Comparison of ENCODE assay signal across 9 mouse cellular contexts in genomic region chr6:54332203-54332602, GRCm38 (mm10). TPM values are rescaled to one million over a fixed set of nuclear protein-coding genes. Genes with fewer than 3 reads are reported as not detected.
A peak's percentile ranks its signal among the peaks of the same experiment; 100 is the strongest.
DNase-seq lines count a peak whose midpoint lies in the region; ATAC-seq and TF ChIP-seq lines count a peak whose summit lies in the region.
"Had no signal": no experiment of that assay in that cellular context is flagged by ENCODE, and none has a peak within 500 bp of the region (broad histone marks: within the 10 kb centered on the region; RNA-seq: fewer than 3 reads in every experiment).

No protein-coding gene starts in this region.

- no peak for TF ChIP-seq EP300 in stomach, postnatal 0 days (optimal IDR thresholded peaks at IDR 0.05)

- H3K9me3 ChIP-seq in midbrain, embryonic 10.5 days (replicated peaks): no peaks in the 10 kb centered on the region
- H3K9me3 ChIP-seq in midbrain, postnatal 0 days (ENCODE audit: low read length): no peaks in the 10 kb centered on the region
- no peaks in the 10 kb centered on the region for H3K9me3 ChIP-seq in intestine, embryonic 14.5 days (ENCODE audit: control insufficient read depth, low read length)
- no peaks in the 10 kb centered on the region for H3K9me3 ChIP-seq in stomach, postnatal 0 days (ENCODE audit: control insufficient read depth, low read length)

- no peak for TF ChIP-seq CTCF in midbrain, postnatal 0 days (IDR thresholded peaks at IDR 0.05)
- TF ChIP-seq CTCF in stomach, postnatal 0 days (IDR thresholded peaks at IDR 0.05; ENCODE audit: low read depth): no peak

- ATAC-seq in midbrain, postnatal 0 days (ENCODE audit: low FRiP score): no peak
- peak; percentile 47; the same call in 1 of the 2 replicates for ATAC-seq in intestine, embryonic 14.5 days (replicated peaks; ENCODE audit: low FRiP score, low TSS enrichment, low read depth)
- no peak for ATAC-seq in stomach, postnatal 0 days (ENCODE audit: low FRiP score, low TSS enrichment)
- no peak for ATAC-seq in frontal cortex, adult (ENCODE audit: low TSS enrichment)

- H3K4me3 ChIP-seq in midbrain, embryonic 10.5 days: no peak overlapping the region
- no peak overlapping the region for H3K4me3 ChIP-seq in midbrain, postnatal 0 days (ENCODE audit: low read depth, low read length)
- no peak overlapping the region for H3K4me3 ChIP-seq in intestine, embryonic 14.5 days (ENCODE audit: low read depth, low read length)
- H3K4me3 ChIP-seq in stomach, postnatal 0 days (ENCODE audit: low read depth, low read length): no peak overlapping the region

- peaks cover 74% of the 10 kb centered on the region for H3K27me3 ChIP-seq in midbrain, embryonic 10.5 days (ENCODE audit: low read depth, poor library complexity, severe bottlenecking)
- peaks cover 25% of the 10 kb centered on the region for H3K27me3 ChIP-seq in midbrain, postnatal 0 days (ENCODE audit: insufficient read depth, low read length)
- peaks cover 3% of the 10 kb centered on the region; the same call in 1 of the 2 replicates for H3K27me3 ChIP-seq in intestine, embryonic 14.5 days (replicated peaks; ENCODE audit: control insufficient read depth, insufficient read depth, low read length)
- H3K27me3 ChIP-seq in stomach, postnatal 0 days (ENCODE audit: control insufficient read depth, insufficient read depth, low read length): no peaks in the 10 kb centered on the region

- peaks cover 33% of the 10 kb centered on the region for H3K4me1 ChIP-seq in midbrain, embryonic 10.5 days
- H3K4me1 ChIP-seq in midbrain, postnatal 0 days (ENCODE audit: insufficient read depth, low read length): peaks cover 6% of the 10 kb centered on the region; the same call in 1 of the 2 replicates
- peaks cover 12% of the 10 kb centered on the region; the same call in 1 of the 2 replicates for H3K4me1 ChIP-seq in intestine, embryonic 14.5 days (replicated peaks; ENCODE audit: control insufficient read depth, insufficient read depth, low read length)
- H3K4me1 ChIP-seq in stomach, postnatal 0 days (replicated peaks; ENCODE audit: control insufficient read depth, insufficient read depth): no peaks in the 10 kb centered on the region

- 66% methylated on average over 8 of the region's 8 CpGs for WGBS in midbrain, embryonic 10.5 days
- 33% methylated on average over 8 of the region's 8 CpGs for WGBS in midbrain, postnatal 0 days
- WGBS in intestine, embryonic 14.5 days: 54% methylated on average over 8 of the region's 8 CpGs
- WGBS in stomach, postnatal 0 days: 34% methylated on average over 8 of the region's 8 CpGs

- DNase-seq in midbrain, embryonic 10.5 days (ENCODE audit: low spot score): no peak
- no peak for DNase-seq in midbrain, postnatal 0 days (ENCODE audit: low spot score)
- DNase-seq in embryo, embryonic 11 days: peak; percentile 49
- DNase-seq in intestine, embryonic 14.5 days (ENCODE audit: low spot score): no peak
- peak; percentile 55 for DNase-seq in stomach, postnatal 0 days (ENCODE audit: low spot score)
- DNase-seq in thymus, postnatal 25 days: no peak
- DNase-seq: right cerebral cortex, postnatal 4 days; thymus, postnatal 14 days had no signal

- 0 out of 2 replicates have a peak overlapping the region, but pooled peaks have one; percentile 46 for H3K27ac ChIP-seq in midbrain, embryonic 10.5 days (replicated peaks)
- no peak overlapping the region for H3K27ac ChIP-seq in midbrain, postnatal 0 days (ENCODE audit: low read depth, low read length)
- H3K27ac ChIP-seq in intestine, embryonic 14.5 days (ENCODE audit: low read depth): no peak overlapping the region
- 0 out of 2 replicates have a peak overlapping the region, but pooled peaks have one; percentile 24 for H3K27ac ChIP-seq in stomach, postnatal 0 days (replicated peaks)

- no peak overlapping the region for H3K4me2 ChIP-seq in midbrain, postnatal 0 days (ENCODE audit: low read depth, low read length, poor library complexity, severe bottlenecking)
- H3K4me2 ChIP-seq in intestine, embryonic 14.5 days (ENCODE audit: low read length): no peak overlapping the region
- no peak overlapping the region for H3K4me2 ChIP-seq in stomach, postnatal 0 days (replicated peaks; ENCODE audit: low read depth)

- no peak overlapping the region for H3K9ac ChIP-seq in midbrain, postnatal 0 days (replicated peaks; ENCODE audit: low read length, poor library complexity, severe bottlenecking)
- H3K9ac ChIP-seq in intestine, embryonic 14.5 days (ENCODE audit: low read length): no peak overlapping the region
- no peak overlapping the region for H3K9ac ChIP-seq in stomach, postnatal 0 days (ENCODE audit: low read length)

- H3K36me3 ChIP-seq in midbrain, embryonic 10.5 days: no peaks in the 10 kb centered on the region
- H3K36me3 ChIP-seq in midbrain, postnatal 0 days (ENCODE audit: insufficient read depth, low read length): no peaks in the 10 kb centered on the region
- H3K36me3 ChIP-seq in intestine, embryonic 14.5 days (ENCODE audit: control insufficient read depth, insufficient read depth, low read length): no peaks in the 10 kb centered on the region
- H3K36me3 ChIP-seq in stomach, postnatal 0 days (ENCODE audit: control insufficient read depth, insufficient read depth, low read length): no peaks in the 10 kb centered on the region

RNA-seq across cellular contexts. Expression of gene Prr15, which starts 6.6 kb away (rescaled TPM):
- 0.96 and 1.1 TPM in 2 replicates for polyA plus RNA-seq in midbrain, embryonic 10.5 days (2016; fragmentation: Nextera tagmentation; extraction: Ambion mirVana)
- 1.5 and 2.1 TPM in 2 replicates for total RNA-seq in midbrain, postnatal 0 days (2014; rRNA removed)
- 1.8 and 2.4 TPM in 2 replicates for polyA plus RNA-seq in midbrain, postnatal 0 days (2015; fragmentation: Nextera tagmentation; extraction: Ambion mirVana)
- 8.6 and 10.2 TPM in 2 replicates for polyA plus RNA-seq in intestine, embryonic 14.5 days (2014; fragmentation: Nextera tagmentation; extraction: Ambion mirVana)
- 6.9 and 8.2 TPM in 2 replicates for polyA plus RNA-seq in stomach, postnatal 0 days (2015; fragmentation: Nextera tagmentation; extraction: Ambion mirVana)

Comparison
In these comparisons a context has a peak if more than half of its experiments do, and no peak if none do; other contexts are left out.
1. H3K27ac ChIP-seq: peak in midbrain, embryonic 10.5 days (single experiment) and stomach, postnatal 0 days (single experiment); none in midbrain, postnatal 0 days (single experiment) and intestine, embryonic 14.5 days (single experiment).
2. DNase-seq: peak in embryo, embryonic 11 days (single experiment) and stomach, postnatal 0 days (single experiment); none in midbrain, embryonic 10.5 days (single experiment), midbrain, postnatal 0 days (single experiment), intestine, embryonic 14.5 days (single experiment) and thymus, postnatal 25 days (single experiment).